Mouse (Mus musculus) limb, embryonic 11.5 days (tissue): ENCODE results near the gene Lrrc55. TPM values are rescaled to one million over a fixed set of nuclear protein-coding genes. Genes with fewer than 3 reads are reported as not detected.

Experiments used
- ATAC-seq: fragments of 200-750 bp; cut with Nextera tagmentation; 2 replicates; pipeline ENCODE4 v1.8.0; 2017; ENCODE audit warnings: low read depth; ENCODE audit not compliant: insufficient number of reproducible peaks, low FRiP score, low TSS enrichment
- DNase-seq: peaks from one replicate; pipeline ENCODE4 v3.0.0-alpha.2; 2015; ENCODE audit warnings: low spot score
- H3K27ac ChIP-seq: fragments of 300-500 bp; sonication (generic); replicated peaks from 2 replicates; pipeline ENCODE4 v1.5.1; 2014; ENCODE audit warnings: low read depth, mild to moderate bottlenecking, low read length
- H3K27me3 ChIP-seq: fragments of 300-500 bp; sonication (generic); 2 replicates; pipeline ENCODE4 v1.6.1; 2014; ENCODE audit warnings: mild to moderate bottlenecking, low read length, mixed read lengths; ENCODE audit not compliant: control insufficient read depth, insufficient read depth
- H3K36me3 ChIP-seq: fragments of 300-500 bp; sonication (generic); 2 replicates; pipeline ENCODE4 v1.6.1; 2014; ENCODE audit warnings: mild to moderate bottlenecking, low read length, moderate library complexity, mixed read lengths; ENCODE audit not compliant: control insufficient read depth, insufficient read depth
- H3K4me1 ChIP-seq: fragments of 300-500 bp; sonication (generic); 2 replicates; pipeline ENCODE4 v1.6.1; 2014; ENCODE audit warnings: low read length, mixed read lengths; ENCODE audit not compliant: control insufficient read depth, insufficient read depth
- H3K4me2 ChIP-seq: fragments of 300-500 bp; sonication (generic); 2 replicates; pipeline ENCODE4 v1.6.1; 2014; ENCODE audit warnings: low read depth, mild to moderate bottlenecking, moderate library complexity; ENCODE audit not compliant: severe bottlenecking
- H3K4me3 ChIP-seq: fragments of 300-500 bp; sonication (generic); 2 replicates; pipeline ENCODE4 v1.5.1; 2014; ENCODE audit warnings: low read depth, low read length
- H3K9ac ChIP-seq: fragments of 300-500 bp; sonication (generic); 2 replicates; pipeline ENCODE4 v1.6.1; 2014; ENCODE audit warnings: mild to moderate bottlenecking, low read length
- H3K9me3 ChIP-seq: fragments of 300-500 bp; sonication (generic); 2 replicates; pipeline ENCODE4 v1.6.1; 2016; ENCODE audit warnings: low read length; ENCODE audit not compliant: control insufficient read depth
- WGBS: fragments of 180-500 bp; shearing (Covaris S2); extraction: QIAGEN DNeasy Blood & Tissue Kit; methylation state at CpG from one replicate; pipeline ENCODE4 v1.1.7; 2014; 5-methylcytosine and 5-hydroxymethylcytosine counted together
- polyA plus RNA-seq: library from polyadenylated mRNA; unstranded; fragments of >200 nt; fragmentation: Nextera tagmentation; extraction: Ambion mirVana; gene quantifications from 2 replicates; pipeline ENCODE4 v1.2.1, GENCODE M21; 2014

Gene Lrrc55
- polyA plus RNA-seq, 1 experiment from 2014 or later: 0.41 TPM

DNA sequence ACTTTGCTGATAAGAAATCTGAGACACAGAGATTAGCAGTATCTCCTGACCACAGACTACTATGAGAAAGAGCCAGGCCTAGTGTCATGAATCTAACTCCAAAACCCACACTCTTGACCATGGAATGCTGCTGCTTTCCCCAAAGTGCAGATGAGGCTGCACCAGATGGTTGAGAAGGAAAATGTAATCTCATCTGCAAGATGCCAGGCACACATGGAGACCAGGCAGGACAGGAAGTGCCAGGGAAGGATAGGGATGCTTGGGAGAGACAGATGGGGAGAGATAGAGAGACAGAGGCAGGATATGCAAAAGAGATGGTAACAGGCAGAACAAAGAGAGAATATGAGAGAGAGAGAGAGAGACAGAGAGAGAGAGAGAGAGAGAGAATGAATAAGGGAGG, 56.2 kb downstream of the Lrrc55 start:
- H3K36me3 ChIP-seq: no peaks in the 10 kb centered on the region
- H3K9ac ChIP-seq: no peak overlapping the region
- DNase-seq: no peak
- no peak overlapping the region for H3K4me2 ChIP-seq
- H3K4me1 ChIP-seq: no peaks in the 10 kb centered on the region
- H3K4me3 ChIP-seq: no peak overlapping the region
- H3K27ac ChIP-seq: no peak overlapping the region
- no peak for ATAC-seq
- no peaks in the 10 kb centered on the region for H3K27me3 ChIP-seq
- no peaks in the 10 kb centered on the region for H3K9me3 ChIP-seq

DNA sequence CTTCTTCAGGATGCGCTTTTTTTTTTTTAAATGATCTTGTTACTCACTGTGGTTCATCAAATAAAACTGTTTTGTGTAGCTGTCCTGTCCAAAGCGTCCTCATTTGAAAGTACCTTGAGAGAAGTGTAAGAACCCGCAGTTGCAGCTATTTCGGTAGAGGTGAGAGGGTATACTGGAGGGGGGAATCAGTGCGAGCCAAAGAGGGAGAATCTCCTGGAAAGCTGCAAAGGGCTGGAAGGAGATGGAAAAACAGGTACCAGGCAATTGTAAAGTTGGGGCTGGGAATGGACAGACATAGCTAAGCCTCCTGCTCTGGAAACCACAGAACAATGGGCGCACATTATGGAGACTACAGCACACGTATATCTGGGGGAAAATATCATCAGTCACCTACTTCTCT, 57.2 kb downstream of the Lrrc55 start:
- no peak for DNase-seq
- Histone ChIP-seq H3K4me2 (no peak overlapping the region), H3K9me3 (no peaks in the 10 kb centered on the region), H3K27ac (no peak overlapping the region), H3K4me3 (no peak overlapping the region), H3K4me1 (no peaks in the 10 kb centered on the region), H3K27me3 (no peaks in the 10 kb centered on the region), H3K9ac (no peak overlapping the region), H3K36me3 (no peaks in the 10 kb centered on the region)
- ATAC-seq: no peak
- WGBS: 64% methylated on average over 7 of the region's 7 CpGs

DNA sequence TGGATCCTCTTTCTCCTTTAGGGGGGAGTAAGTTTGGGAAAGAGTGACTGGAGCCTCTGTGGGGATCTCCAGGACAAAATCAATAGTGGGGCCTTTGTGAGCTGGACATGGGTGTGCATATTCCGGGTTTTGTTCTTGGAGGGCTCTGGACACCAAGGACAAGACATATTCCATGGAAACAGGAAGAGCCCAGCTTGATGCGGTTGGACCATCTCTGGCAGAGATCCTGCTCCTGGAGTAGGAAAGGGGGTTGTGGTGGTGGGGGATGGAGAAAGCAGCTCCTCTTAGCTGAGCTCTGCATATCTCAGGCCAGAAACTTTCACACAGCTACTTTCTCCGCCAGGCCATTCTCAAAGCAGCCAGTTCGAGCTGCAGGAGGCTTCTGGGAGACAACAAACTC, 57.6 kb downstream of the Lrrc55 start:
- Histone ChIP-seq H3K4me3 (no peak overlapping the region), H3K9ac (no peak overlapping the region; the same call in 1 of the 2 replicates)

DNA sequence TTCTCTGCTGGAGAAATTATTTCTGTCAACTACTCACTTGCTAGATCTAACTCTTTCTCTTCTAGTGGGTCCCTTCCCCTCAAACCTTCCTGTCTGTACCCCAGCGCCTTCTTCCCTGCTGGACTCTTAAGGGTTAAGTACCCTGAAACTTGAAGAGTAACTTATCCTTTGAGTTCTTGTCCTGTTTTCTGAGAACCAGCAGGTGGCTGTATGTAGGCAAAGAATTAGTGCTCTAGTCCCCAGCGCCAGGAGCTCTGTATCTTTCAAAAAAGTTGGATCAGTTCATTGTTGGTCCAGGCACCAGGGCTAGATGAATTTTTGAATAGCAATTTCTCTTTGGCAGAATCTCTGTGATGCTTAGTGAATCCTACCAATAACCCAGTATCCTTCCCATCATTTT, 58.9 kb downstream of the Lrrc55 start:
- DNase-seq: no peak
- no peaks in the 10 kb centered on the region for H3K36me3 ChIP-seq
- 16% methylated on average over 2 of the region's 2 CpGs for WGBS
- H3K27me3 ChIP-seq: no peaks in the 10 kb centered on the region
- no peak for ATAC-seq
- H3K9me3 ChIP-seq: no peaks in the 10 kb centered on the region
- H3K9ac ChIP-seq: no peak overlapping the region
- H3K4me1 ChIP-seq: no peaks in the 10 kb centered on the region
- H3K4me3 ChIP-seq: no peak overlapping the region
- no peak overlapping the region for H3K4me2 ChIP-seq
- H3K27ac ChIP-seq: no peak overlapping the region

More for the DNA sequence above, 57.6 kb downstream of the Lrrc55 start:
- 56% methylated on average over 4 of the region's 4 CpGs for WGBS
- Histone ChIP-seq H3K4me1 (no peaks in the 10 kb centered on the region), H3K27ac (no peak overlapping the region), H3K9me3 (no peaks in the 10 kb centered on the region), H3K27me3 (no peaks in the 10 kb centered on the region), H3K4me2 (no peak overlapping the region), H3K36me3 (no peaks in the 10 kb centered on the region)
- DNase-seq: no peak
- ATAC-seq: no peak

DNA sequence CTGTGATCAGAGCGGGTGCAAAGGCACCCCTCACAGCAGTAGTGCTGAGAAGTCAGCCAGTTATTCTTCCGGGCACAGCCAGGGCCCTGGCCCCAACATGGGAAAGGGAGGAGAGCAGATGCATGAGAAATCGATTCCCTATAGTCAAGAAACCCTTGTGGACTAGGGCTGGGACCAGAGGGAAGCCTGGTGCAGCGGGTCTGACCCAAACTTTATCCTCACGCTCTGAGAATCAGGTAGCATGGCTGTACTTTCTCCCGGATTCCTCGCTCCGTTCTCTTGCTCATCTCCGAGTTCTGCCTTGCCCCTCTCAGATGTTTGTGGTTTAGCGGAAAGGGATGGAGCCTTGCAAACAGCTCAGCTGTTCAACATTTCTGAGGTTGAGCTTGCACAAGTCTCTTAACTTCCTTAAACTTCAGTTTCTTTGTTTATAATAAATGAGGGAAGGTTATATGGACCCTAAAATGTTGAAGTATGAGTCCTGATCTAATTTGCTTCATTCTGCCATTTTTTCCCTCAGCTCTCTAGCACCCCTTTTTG, 59.3 kb downstream of the Lrrc55 start:
- DNase-seq (no peak), ATAC-seq (no peak)
- H3K27ac ChIP-seq: no peak overlapping the region
- 36% methylated on average over 10 of the region's 10 CpGs for WGBS
- no peaks in the 10 kb centered on the region for H3K36me3 ChIP-seq
- H3K9me3 ChIP-seq: no peaks in the 10 kb centered on the region
- H3K9ac ChIP-seq: no peak overlapping the region
- no peak overlapping the region for H3K4me2 ChIP-seq
- no peak overlapping the region for H3K4me3 ChIP-seq
- no peaks in the 10 kb centered on the region for H3K4me1 ChIP-seq
- no peaks in the 10 kb centered on the region for H3K27me3 ChIP-seq

DNA sequence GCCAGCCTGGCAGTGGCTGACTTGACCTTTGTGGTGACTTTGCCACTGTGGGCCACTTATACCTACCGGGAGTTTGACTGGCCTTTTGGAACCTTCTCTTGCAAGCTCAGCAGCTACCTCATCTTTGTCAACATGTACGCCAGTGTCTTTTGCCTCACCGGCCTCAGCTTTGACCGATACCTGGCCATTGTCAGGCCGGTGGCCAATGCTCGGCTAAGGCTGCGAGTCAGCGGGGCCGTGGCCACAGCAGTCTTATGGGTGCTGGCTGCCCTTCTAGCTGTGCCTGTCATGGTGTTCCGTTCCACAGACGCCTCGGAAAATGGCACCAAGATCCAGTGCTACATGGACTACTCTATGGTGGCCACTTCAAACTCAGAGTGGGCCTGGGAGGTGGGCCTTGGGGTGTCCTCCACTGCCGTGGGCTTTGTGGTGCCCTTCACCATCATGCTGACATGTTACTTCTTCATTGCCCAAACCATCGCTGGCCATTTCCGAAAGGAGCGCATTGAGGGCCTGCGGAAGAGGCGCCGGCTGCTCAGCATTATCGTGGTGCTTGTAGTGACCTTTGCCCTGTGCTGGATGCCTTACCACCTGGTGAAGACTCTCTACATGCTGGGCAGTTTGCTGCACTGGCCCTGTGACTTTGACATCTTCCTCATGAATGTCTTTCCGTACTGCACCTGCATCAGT, 60.0 kb downstream of the Lrrc55 start:
- H3K4me2 ChIP-seq: no peak overlapping the region
- no peaks in the 10 kb centered on the region for H3K36me3 ChIP-seq
- no peak overlapping the region for H3K9ac ChIP-seq
- H3K27me3 ChIP-seq: no peaks in the 10 kb centered on the region
- 79% methylated on average over 21 of the region's 21 CpGs for WGBS
- H3K4me3 ChIP-seq: no peak overlapping the region
- H3K9me3 ChIP-seq: no peaks in the 10 kb centered on the region
- no peak for DNase-seq
- ATAC-seq: no peak
- H3K4me1 ChIP-seq: no peaks in the 10 kb centered on the region
- H3K27ac ChIP-seq: no peak overlapping the region

DNA sequence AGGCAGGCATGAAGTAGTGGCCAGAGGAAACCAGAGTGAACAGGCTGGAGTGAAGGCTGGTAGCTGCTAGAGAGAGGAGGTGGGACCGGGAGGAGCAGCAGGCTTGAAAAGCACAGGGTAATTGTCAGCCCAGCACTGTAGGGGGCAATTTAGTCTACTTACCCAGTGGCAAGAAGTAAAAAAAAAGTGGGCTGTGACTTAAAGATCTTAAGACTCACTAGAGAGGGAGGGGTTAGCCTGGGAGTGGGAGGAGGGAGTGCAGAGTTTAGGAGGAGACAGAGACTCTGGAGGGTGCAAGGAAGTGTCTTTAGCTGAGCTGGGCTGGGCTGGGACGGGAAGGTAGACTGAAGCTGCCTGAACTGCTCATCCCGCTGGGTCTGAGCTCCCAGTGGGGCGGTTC, 60.9 kb downstream of the Lrrc55 start, which contains the start of gene Aplnr:
Gene Aplnr (plus strand): TSS at position 137 of the 400 bp plus-strand sequence.
- Histone ChIP-seq H3K27ac (no peak within 1 kb of the TSS), H3K9ac (no peak within 1 kb of the TSS), H3K4me1 (no peaks in the 10 kb centered on the region), H3K4me2 (no peak within 1 kb of the TSS), H3K9me3 (no peaks in the 10 kb centered on the region), H3K36me3 (no peaks in the 10 kb centered on the region), H3K27me3 (no peaks in the 10 kb centered on the region), H3K4me3 (no peak within 1 kb of the TSS)
- DNase-seq: no peak
- 6% methylated on average over 4 of the region's 4 CpGs for WGBS
- peak; percentile 69 for ATAC-seq

DNA sequence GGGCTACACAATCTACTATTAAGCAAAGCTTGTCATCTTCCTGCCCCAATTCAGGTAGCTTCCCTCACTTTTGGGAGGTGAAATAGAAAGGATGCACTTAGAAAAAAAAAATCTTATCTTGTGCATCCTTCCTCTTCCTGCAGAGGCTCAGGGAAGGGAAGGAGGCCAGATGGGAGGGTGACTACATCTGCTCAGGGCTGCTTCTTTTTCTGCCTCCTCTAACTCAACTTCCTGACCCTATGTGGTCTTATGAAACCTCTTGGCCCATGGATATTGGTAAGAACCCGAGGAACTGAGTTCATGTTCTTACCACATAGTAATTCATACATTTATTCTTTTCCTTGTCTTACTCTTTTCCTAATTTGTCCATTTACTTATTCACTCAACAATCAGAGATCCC, 61.9 kb downstream of the Lrrc55 start:
- no peaks in the 10 kb centered on the region for H3K4me1 ChIP-seq

DNA sequence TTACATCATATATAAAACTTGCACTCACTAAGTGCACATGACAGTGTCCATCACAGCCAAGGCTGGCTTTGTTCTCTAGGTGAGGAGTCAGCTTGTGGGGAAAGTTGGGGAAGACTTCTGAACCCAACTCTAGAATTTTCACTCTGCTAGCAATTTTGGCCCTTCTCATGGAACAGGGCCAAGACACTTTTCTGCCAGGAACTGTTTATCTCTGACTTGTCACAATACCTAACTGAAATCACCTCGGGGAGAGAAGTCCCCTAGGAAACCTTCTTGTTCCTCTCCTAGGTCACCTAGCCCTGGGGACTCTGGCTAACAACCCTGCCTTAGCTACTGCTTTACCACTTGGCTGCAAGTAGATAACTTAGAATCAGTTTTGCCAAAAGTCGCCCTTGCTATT, 64.8 kb downstream of the Lrrc55 start:
- 25% methylated on average over 2 of the region's 2 CpGs for WGBS
- no peaks in the 10 kb centered on the region for H3K27me3 ChIP-seq
- DNase-seq: no peak
- no peaks in the 10 kb centered on the region for H3K36me3 ChIP-seq
- no peak overlapping the region for H3K4me2 ChIP-seq
- no peak overlapping the region for H3K27ac ChIP-seq
- no peak overlapping the region for H3K4me3 ChIP-seq
- ATAC-seq: no peak
- H3K4me1 ChIP-seq: no peaks in the 10 kb centered on the region
- H3K9ac ChIP-seq: no peak overlapping the region
- H3K9me3 ChIP-seq: no peaks in the 10 kb centered on the region

More for the DNA sequence above, 61.9 kb downstream of the Lrrc55 start:
- Histone ChIP-seq H3K4me2 (no peak overlapping the region), H3K9me3 (no peaks in the 10 kb centered on the region), H3K27me3 (no peaks in the 10 kb centered on the region), H3K27ac (no peak overlapping the region), H3K4me3 (no peak overlapping the region), H3K36me3 (no peaks in the 10 kb centered on the region), H3K9ac (no peak overlapping the region)
- 46% methylated on average over 1 of the region's 1 CpGs for WGBS
- ATAC-seq (no peak), DNase-seq (no peak)
